Mouse (Mus musculus): ENCODE measurements at regions not wholly inside any gene's neighbourhood (a gene's known extent, or its start where the extent isn't known, plus 50 kb on each side); places are given as distances from the start of the nearest gene placed in this dataset.
A peak's percentile ranks its signal among the peaks of the same experiment; 100 is the strongest.

- Histone ChIP-seq H3K36me3 (ENCODE audit: insufficient read depth, low read length) (no peaks in the 10 kb centered on the region), H3K4me1 (ENCODE audit: insufficient read depth, low read length) (no peaks in the 10 kb centered on the region), H3K9me3 (ENCODE audit: low read length) (no peaks in the 10 kb centered on the region), H3K27me3 (ENCODE audit: insufficient read depth, low read length) (no peaks in the 10 kb centered on the region), H3K4me2 (ENCODE audit: low read depth, low read length) (no peak overlapping the region), H3K4me3 (ENCODE audit: low read length) (no peak overlapping the region), H3K27ac (no peak overlapping the region), H3K9ac (replicated peaks; ENCODE audit: low read length) (no peak overlapping the region)
- TF ChIP-seq CTCF (IDR thresholded peaks at IDR 0.05; ENCODE audit: low read depth) = no peak
- 65% methylated on average over 3 of the region's 3 CpGs for WGBS
- peak; percentile 76 for ATAC-seq
- peak; percentile 39 for DNase-seq (ENCODE audit: low spot score)
Observed at GRCm38 (mm10) chr4:62878927-62879326, 86.4 kb upstream of the Zfp618 start.

DNA sequence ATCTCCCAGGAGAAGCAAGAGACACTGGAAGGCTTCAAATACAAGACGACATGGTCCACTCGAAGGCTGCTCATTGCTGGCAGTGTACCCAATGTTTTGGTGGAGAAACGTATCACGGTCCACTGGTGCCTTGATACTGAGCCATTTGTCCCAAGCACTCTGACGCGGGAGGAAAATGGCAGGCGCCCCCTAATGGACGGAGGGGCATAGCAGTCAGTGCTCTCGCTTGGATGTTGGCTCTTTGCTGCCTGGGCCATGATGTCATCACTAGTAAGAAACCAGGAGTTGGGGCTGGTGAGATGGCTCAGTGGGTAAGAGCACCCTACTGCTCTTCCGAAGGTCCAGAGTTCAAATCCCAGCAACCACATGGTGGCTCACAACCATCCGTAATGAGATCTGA is 83.5 kb upstream of the Zfp618 start:
- Histone ChIP-seq H3K4me2 (ENCODE audit: low read depth, low read length) (no peak overlapping the region), H3K27me3 (ENCODE audit: insufficient read depth, low read length) (no peaks in the 10 kb centered on the region), H3K4me3 (ENCODE audit: low read length) (no peak overlapping the region), H3K9ac (replicated peaks; ENCODE audit: low read length) (no peak overlapping the region), H3K4me1 (ENCODE audit: insufficient read depth, low read length) (no peaks in the 10 kb centered on the region), H3K9me3 (ENCODE audit: low read length) (no peaks in the 10 kb centered on the region), H3K36me3 (ENCODE audit: insufficient read depth, low read length) (no peaks in the 10 kb centered on the region), H3K27ac (no peak overlapping the region)
- ATAC-seq (no peak), DNase-seq (ENCODE audit: low spot score) (no peak)
- TF ChIP-seq CTCF (IDR thresholded peaks at IDR 0.05; ENCODE audit: low read depth) = peak; percentile 33; the same call in 1 of the 2 replicates
- WGBS = 78% methylated on average over 10 of the region's 11 CpGs

- no peak overlapping the region for H3K27ac ChIP-seq
- H3K36me3 ChIP-seq (ENCODE audit: insufficient read depth, low read length) = no peaks in the 10 kb centered on the region
- no peak overlapping the region for H3K9ac ChIP-seq (replicated peaks; ENCODE audit: low read length)
- DNase-seq (ENCODE audit: low spot score) = peak; percentile 5
- no peaks in the 10 kb centered on the region for H3K27me3 ChIP-seq (ENCODE audit: insufficient read depth, low read length)
- H3K4me3 ChIP-seq (ENCODE audit: low read length) = no peak overlapping the region
- no peaks in the 10 kb centered on the region for H3K9me3 ChIP-seq (ENCODE audit: low read length)
- TF ChIP-seq CTCF (IDR thresholded peaks at IDR 0.05; ENCODE audit: low read depth) = no peak
- H3K4me2 ChIP-seq (ENCODE audit: low read depth, low read length) = no peak overlapping the region
- 52% methylated on average over 8 of the region's 8 CpGs for WGBS
- no peak for ATAC-seq
- H3K4me1 ChIP-seq (ENCODE audit: insufficient read depth, low read length) = no peaks in the 10 kb centered on the region
Observed at GRCm38 (mm10) chr4:62882276-62882675, 83.1 kb upstream of the Zfp618 start.

GRCm38 (mm10) chr4:62888736-62889135 is 76.6 kb upstream of the Zfp618 start:
- TF ChIP-seq CTCF (IDR thresholded peaks at IDR 0.05; ENCODE audit: low read depth) = no peak
- no peak for ATAC-seq
- Histone ChIP-seq H3K9ac (replicated peaks; ENCODE audit: low read length) (no peak overlapping the region), H3K4me2 (ENCODE audit: low read depth, low read length) (no peak overlapping the region), H3K36me3 (ENCODE audit: insufficient read depth, low read length) (no peaks in the 10 kb centered on the region), H3K4me3 (ENCODE audit: low read length) (no peak overlapping the region), H3K27ac (no peak overlapping the region), H3K4me1 (ENCODE audit: insufficient read depth, low read length) (no peaks in the 10 kb centered on the region), H3K9me3 (ENCODE audit: low read length) (no peaks in the 10 kb centered on the region), H3K27me3 (ENCODE audit: insufficient read depth, low read length) (no peaks in the 10 kb centered on the region)
- no peak for DNase-seq (ENCODE audit: low spot score)
- 86% methylated on average over 7 of the region's 7 CpGs for WGBS

- Histone ChIP-seq H3K4me3 (ENCODE audit: low read length) (no peak overlapping the region), H3K27ac (no peak overlapping the region), H3K9me3 (ENCODE audit: low read length) (no peaks in the 10 kb centered on the region), H3K9ac (replicated peaks; ENCODE audit: low read length) (no peak overlapping the region), H3K36me3 (ENCODE audit: insufficient read depth, low read length) (no peaks in the 10 kb centered on the region), H3K4me1 (ENCODE audit: insufficient read depth, low read length) (no peaks in the 10 kb centered on the region), H3K27me3 (ENCODE audit: insufficient read depth, low read length) (no peaks in the 10 kb centered on the region), H3K4me2 (ENCODE audit: low read depth, low read length) (no peak overlapping the region)
- peak; percentile 80 for TF ChIP-seq CTCF (IDR thresholded peaks at IDR 0.05; ENCODE audit: low read depth)
- DNase-seq (ENCODE audit: low spot score) = peak; percentile 44
- 50% methylated on average over 4 of the region's 4 CpGs for WGBS
- 0 out of 2 replicates have a peak, but pooled peaks have one; percentile 4 for ATAC-seq
Observed at GRCm38 (mm10) chr4:62889708-62890107, 75.7 kb upstream of the Zfp618 start.

DNA sequence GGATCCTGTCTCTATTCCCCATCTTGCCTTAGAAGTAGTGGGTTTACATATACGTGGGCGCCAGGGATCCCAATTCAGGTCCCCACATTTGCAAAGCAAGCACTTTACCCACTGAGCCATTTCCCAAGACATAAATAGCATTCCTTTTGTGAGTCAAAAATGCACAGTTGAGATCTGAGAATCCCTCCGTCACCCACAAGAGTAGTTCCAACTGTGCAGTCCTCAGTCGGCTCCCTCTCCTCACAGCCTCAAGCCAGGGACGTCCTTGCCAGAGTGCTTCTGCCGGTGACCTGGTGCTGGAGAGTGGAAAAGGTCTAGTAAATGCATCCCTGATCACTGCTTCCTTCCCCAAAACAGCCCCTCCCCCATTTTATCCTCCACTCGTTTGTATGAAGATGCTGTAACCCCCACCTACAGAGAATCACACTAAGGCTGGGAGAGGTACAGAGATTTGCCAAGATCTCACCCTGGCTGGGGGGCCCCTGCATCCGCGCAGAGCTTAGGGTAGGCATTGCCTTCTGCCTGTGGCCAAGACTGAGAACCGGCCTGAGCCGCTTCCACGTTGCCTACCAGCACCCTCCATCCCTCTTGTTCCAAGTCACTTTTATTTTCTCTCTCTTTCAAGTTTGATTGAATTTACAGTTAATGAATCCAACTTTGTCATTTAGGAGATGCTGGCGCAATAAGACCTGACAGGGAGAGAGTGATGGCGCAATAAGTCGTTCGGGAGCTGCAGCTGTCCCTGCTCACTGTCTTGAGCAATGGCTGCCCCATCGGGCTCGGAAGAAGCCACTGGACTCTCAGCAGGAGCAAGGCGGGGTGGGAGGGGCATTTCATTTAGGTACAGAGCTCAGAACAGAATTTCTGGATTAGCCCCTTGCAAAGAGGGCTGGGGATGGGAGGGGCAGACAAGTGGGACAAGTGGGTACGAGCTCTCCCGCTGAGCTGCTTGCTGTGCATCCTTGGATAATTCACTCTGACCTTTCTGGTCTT is 74.5 kb upstream of the Zfp618 start:
- WGBS = 44% methylated on average over 21 of the region's 21 CpGs
- Histone ChIP-seq H3K27me3 (ENCODE audit: insufficient read depth, low read length) (no peaks in the 10 kb centered on the region), H3K4me2 (ENCODE audit: low read depth, low read length) (peak overlapping the region; percentile 27; the same call in 1 of the 2 replicates), H3K4me3 (ENCODE audit: low read length) (no peak overlapping the region), H3K4me1 (ENCODE audit: insufficient read depth, low read length) (no peaks in the 10 kb centered on the region), H3K36me3 (ENCODE audit: insufficient read depth, low read length) (no peaks in the 10 kb centered on the region), H3K9me3 (ENCODE audit: low read length) (no peaks in the 10 kb centered on the region), H3K9ac (replicated peaks; ENCODE audit: low read length) (no peak overlapping the region), H3K27ac (no peak overlapping the region)
- ATAC-seq = peak; percentile 64
- DNase-seq (ENCODE audit: low spot score) = no peak
- no peak for TF ChIP-seq CTCF (IDR thresholded peaks at IDR 0.05; ENCODE audit: low read depth)

DNA sequence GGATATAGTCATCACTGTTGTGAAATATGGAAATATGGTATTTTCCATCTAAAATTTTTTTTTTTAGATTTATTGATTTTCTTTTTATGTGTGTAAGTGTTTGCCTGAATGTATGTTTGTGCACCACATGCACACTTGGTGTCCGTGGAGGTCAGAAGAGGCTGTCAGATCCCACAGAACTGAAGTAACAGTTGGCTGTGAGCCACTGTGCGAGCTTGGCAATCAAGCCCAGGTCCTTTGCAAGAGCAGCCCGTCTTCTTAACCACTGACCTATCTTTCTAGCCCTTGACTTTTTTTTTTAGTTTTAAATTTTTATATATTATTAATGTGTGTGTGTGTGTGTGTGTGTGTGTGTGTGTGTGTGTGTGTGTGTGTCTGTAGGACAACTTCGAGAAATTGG is 52.5 kb upstream of the Zfp618 start:
- no peak overlapping the region for H3K4me3 ChIP-seq (ENCODE audit: low read length)
- no peaks in the 10 kb centered on the region for H3K36me3 ChIP-seq (ENCODE audit: insufficient read depth, low read length)
- ATAC-seq (no peak), DNase-seq (ENCODE audit: low spot score) (no peak)
- H3K27me3 ChIP-seq (ENCODE audit: insufficient read depth, low read length) = no peaks in the 10 kb centered on the region
- TF ChIP-seq CTCF (IDR thresholded peaks at IDR 0.05; ENCODE audit: low read depth) = no peak
- WGBS = 64% methylated on average over 4 of the region's 4 CpGs
- H3K9me3 ChIP-seq (ENCODE audit: low read length) = no peaks in the 10 kb centered on the region
- H3K4me2 ChIP-seq (ENCODE audit: low read depth, low read length) = no peak overlapping the region
- no peak overlapping the region for H3K27ac ChIP-seq
- no peaks in the 10 kb centered on the region for H3K4me1 ChIP-seq (ENCODE audit: insufficient read depth, low read length)
- H3K9ac ChIP-seq (replicated peaks; ENCODE audit: low read length) = no peak overlapping the region
